Mouse (Mus musculus) c-Kit-negative CD71-positive TER-119-positive erythroid progenitor cells, embryonic 14.5 days (primary cell): ENCODE data around the gene Izumo4.

Experiments used
- DNase-seq: peaks from one replicate; pipeline ENCODE4 v3.0.0-alpha.2; 2013; ENCODE audit warnings: low read depth, low spot score

The Izumo4 gene

GRCm38 (mm10) chr10:80669737-80670485 lies 32.1 kb upstream of the Izumo4 start:
- DNase-seq: no peak

DNA sequence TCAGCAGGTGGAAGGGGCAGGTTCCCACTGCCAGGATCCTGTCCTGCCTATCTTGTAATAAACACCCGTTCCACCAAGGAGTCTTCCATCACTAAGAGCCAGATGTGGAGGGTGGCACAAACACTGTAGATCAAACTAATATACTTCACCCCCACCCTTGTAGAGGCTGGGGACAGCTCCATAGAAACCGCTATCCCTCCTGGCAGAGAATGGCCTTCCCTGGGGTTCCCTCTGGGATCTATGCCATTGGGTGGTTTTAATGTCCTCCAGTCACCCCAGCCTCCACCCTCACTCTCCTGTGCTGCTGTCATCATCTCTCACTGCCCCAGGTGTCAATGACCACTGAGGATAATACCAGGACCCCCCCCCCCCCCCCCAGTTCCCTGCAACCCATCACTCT lies 31.5 kb upstream of the Izumo4 start:
- DNase-seq: no peak

DNA sequence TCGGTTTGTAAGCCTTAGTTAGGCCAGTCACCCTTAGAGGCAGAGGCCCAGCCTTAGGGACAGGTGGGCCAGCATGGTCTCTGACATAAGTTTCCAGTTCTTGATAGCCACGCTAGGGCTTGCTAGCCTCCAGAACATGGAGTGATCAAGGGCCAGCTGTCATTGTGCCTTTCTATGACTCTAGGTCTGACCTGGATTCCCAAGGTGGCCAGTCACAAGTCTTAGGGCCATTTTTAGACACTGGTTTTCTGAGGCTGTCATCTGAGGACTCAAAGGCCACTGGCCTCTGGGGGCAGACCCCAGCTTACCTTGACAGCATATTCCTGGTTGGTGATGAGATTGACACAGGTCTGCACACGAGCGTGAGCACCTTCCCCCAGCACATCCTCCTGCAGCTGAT lies 30.7 kb upstream of the Izumo4 start:
- no peak for DNase-seq

DNA sequence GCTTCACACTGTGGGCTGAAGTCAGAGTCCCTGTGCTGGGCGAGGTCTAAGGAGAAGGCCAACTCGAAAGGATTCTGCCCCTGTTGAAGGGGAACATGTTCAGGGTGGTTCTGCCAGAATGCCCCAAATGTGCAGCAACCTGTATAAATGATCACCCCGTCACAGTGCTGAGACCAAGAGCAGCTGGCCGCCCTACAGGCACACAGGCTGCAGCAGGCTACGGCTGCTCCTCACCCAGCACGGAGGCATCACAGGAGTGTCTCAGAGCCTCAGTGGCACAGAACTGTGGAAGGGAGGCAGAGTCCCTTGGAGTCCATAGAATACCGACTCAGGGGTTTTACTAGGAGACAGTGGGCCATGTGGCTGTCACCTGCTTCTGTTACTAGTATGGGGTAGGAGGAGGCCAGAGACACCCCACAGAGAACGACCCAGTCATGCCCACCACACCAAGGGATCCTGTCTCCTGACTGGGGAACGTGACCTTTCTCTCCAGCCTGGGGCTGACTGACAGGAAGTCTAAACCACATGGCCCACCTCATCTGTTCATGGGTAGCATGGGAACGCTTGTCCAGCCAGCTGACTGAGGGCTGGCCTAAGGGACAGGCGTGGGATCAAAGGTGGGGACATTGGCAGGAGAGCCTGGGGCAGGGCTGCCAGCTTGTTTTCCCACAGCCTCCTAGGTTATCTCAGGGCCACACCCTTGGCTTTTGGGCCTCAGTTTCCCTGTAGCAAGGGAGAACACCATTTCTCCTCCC lies 29.9 kb upstream of the Izumo4 start:
- no peak for DNase-seq

DNA sequence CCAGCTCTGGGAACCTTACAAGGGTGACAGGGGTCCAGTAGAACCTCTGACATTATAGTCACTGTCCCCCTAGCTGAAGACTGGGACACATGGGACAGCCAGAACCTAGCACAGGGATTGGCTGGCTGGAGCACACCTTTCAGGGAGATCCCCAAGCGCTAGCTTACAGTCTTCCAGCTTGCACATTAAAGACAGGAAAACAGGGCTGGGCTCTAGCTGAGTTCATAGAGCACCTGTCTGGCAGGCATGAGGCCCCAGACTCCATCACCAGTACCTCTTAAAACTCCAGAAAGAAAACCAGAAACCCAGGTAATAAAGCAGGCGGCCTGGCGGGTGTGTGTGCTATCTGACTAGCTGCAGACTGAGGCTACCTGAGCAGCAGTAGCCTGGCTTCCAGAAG lies 28.3 kb upstream of the Izumo4 start:
- no peak for DNase-seq

- no peak for DNase-seq
Measured at GRCm38 (mm10) chr10:80674161-80674711, 27.7 kb upstream of the Izumo4 start.

DNA sequence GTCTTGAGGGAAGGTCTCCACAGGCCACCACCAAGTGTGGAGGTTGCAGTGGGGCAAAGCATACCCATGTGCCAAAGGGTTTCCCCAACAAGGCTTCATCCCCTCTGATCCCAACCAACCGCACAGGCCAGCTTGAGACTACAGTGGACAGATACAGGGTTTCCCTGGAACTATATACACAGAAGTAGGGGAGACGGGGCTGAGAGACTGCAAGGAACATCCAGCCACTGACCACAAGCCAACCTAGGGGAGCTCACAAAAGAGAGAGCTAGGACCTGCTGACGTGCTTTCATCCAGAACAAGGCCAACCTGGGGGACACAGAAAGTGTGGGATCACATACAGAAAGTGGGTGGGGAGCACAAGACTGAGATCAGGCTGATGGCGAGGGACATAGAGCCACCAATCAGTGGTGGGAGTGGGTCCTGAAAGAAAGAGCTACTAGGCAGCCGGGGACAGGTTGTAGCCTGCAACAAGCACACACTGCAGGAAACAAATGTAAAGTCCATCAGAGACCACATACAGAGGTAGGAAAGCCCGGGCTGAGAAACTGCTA lies 27.1 kb upstream of the Izumo4 start:
- DNase-seq: no peak

DNA sequence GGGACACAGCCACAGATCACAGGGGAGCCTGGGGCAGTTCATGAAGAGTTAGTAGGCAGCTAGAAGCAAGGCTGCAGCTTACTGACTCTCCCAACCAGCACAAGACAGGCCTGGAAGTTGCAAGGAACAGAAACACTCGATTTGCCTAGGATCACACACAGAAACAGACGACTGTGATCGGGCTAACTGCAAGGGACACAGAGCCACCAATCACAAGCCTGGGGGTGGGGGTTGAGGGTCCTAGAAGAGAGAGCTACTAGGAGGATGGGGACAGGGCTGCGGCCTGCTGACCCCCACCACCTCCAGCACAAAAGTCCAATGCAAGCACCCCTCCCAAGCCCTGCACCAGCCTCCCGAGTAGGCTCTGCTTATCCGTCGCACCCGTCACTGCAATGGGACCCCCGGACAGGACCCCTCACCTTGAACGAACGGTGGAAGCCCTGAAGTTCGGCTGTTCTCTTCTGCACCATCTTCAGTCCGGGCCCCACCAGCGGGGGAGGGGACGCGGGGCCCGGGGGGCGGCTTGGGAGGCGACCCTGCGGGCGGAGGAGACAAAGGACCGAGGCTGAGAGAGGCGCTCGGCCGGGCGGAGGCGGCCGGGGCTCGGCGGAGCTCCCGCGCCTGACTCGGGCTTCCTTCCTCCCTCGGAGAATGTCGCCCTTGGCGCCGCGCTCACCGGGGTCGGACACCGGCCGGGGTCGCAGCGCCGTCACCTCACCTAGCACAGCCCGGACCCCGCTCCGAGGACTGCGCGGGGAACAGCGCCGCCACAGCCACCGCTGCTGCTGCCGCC lies 26.4 kb upstream of the Izumo4 start:
- DNase-seq: no peak

DNA sequence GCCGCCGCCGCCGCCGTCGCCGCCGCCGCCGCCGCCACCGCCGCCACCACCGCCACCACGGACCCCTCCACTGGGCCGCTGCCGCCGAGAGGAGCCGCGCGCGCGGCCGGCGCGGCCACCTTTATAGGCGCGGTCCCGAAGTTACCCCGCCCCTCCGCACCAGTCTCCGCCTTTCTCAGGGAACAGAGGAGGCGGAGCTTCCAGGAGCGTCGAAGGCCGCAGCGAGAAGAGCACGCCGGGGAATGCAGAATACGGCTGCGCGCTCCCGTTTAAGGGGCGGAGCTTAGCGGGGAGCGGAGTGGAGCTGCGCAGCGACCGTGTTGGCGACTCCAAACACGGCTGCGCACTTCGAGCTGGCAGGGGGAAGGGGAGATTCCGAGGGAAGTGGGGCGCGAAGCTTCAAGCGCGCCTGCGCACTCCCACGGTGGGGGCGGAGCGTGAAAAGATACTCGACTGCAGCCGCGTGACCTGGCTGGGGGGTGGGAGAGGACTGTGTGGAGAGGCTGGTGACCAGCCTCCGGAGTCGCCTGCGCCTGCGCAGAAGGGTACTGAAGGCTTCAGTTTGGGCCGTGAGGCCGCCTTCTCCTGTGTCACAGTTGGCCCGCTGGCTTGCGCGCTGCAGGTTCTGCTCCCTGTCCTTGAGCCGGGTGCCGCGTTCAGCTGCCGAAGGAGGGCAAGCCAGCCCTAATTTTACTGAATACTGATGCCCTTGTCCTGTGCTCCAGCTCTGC lies 25.6 kb upstream of the Izumo4 start:
- DNase-seq: peak; percentile 97

DNA sequence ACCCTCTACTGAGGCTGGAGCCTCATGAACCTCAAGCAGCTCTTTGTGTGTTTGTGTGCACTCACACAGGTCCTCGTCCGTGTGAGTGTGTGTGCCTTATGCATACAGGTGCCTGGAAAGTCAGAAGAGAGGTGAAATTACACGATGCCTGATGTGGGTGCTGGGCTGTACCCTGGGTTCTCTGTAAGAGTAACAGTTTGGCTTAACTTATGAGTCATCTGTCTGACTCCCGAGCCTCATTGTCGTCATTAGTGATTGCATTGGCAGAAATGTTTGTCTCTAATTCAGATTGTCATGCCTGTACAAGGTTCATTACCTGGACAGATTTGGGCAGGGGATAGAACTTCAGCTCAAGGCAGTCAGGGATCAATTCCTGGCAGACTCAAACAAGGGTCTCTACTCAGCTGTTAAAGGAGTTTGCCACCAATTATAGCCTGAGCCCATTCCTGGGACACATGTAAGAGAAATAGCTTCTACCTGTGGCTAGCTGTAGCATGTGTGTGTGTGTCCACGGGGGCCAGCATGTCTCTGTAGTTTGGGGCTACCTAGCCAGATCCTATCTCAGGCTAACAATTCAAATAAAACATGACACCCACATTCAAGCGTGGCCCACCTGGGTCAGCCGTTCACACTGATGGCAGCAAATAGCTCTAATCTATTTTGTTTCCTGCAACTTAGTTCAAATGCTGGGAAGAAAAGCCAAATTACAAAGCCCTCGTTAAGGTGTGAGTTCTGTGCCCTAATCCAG lies 24.7 kb upstream of the Izumo4 start:
- DNase-seq: no peak

GRCm38 (mm10) chr10:80677942-80678436 lies 24.0 kb upstream of the Izumo4 start, which contains the start of gene Mknk2:
Gene Mknk2 (minus strand): TSS chr10:80678112.
- peak; percentile 70 for DNase-seq

DNA sequence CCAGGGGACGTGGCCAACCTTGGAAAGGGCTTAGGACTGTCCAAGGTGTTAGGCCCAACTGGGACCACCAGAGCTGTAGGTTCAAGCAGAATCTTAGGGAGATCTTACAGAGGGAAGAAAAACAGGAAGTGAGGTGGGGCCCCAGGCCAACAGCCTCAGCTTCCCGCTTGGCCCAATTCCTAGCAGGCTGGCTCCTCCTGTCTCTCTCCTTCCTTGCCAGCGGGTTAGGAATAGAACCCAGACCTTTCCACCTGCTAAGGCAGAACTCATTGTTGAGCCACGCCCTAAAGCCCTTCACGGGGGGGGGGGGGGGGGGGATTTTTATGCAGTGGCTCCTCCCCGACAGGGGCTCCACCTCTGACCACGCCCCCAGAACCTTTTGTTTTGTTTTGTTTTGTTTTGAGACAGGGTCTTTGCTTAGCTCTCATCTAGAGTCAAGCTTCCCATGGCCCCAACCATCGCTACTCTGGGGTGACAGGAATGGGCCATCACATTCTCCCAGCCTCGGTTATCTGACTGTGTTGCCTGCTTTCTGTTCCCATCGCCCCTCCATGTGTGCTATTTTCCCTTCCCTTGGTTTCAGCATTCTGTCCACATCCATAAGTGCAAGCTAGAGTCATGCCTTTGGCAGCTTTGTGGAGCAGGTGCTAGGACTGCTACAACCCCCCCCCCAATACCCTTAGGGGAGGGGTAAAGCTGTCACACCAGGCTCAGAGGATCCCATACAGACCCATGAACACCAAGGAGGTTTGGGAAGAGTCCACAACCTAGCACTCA lies 23.2 kb upstream of the Izumo4 start:
- no peak for DNase-seq

GRCm38 (mm10) chr10:80679556-80680259 lies 22.3 kb upstream of the Izumo4 start:
- DNase-seq: no peak

- DNase-seq: no peak
Measured at GRCm38 (mm10) chr10:80680260-80680696, 21.7 kb upstream of the Izumo4 start.

- DNase-seq: no peak
Measured at GRCm38 (mm10) chr10:80682003-80682402, 20.0 kb upstream of the Izumo4 start.

DNA sequence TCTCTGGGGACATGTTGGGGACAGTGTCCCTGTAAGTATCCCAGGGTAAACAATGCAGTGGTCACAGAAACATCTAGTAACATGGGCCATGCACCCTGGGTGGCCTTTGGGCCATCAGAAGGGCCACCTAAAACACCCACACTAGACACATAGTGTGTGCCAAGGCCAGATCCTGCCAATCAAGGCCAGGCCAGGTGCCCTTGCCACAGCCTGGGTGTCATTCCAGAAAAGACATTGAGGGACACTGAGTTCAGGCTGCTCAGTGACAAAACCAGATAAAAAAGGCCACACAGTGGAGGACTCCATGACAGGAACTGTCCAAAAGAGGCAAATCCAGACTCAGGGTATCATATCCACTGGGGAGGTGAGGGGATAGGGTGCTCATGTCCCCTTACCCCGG lies 18.3 kb upstream of the Izumo4 start:
- DNase-seq: no peak

- DNase-seq: peak; percentile 73
Measured at GRCm38 (mm10) chr10:80684214-80684613, 17.8 kb upstream of the Izumo4 start.

GRCm38 (mm10) chr10:80684984-80685383 lies 17.0 kb upstream of the Izumo4 start:
- peak; percentile 60 for DNase-seq

DNA sequence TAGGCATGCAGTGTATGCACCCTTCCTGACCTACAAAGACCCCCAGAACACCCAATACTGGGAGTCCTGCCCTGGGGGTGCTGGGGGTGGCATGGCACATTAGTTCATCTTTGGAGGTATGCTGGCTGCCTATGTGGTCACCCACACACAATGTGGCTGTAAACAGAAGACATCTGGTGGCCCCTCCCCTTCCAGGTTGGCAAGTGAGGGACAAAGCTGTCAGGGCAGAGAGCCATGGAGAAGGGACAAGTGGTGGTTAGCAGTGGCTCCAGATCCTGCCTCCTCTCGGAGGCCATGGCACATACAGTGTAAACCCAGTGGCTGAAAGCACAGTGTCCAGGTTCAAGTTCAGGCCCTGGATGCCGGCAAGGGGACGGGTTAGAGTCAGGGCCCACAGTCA lies 15.4 kb upstream of the Izumo4 start:
- DNase-seq: no peak
